Mouse (Mus musculus): ENCODE results near the gene Fpr3. TPM values are rescaled to one million over a fixed set of nuclear protein-coding genes. Genes with fewer than 3 reads are reported as not detected.
"Not testable (repeated sequence)": the region's sequence is repeated elsewhere in the genome, so short reads cannot be mapped to it uniquely, and the experiment has no call there.

The Fpr3 gene
- not detected in 2 replicates for polyA plus RNA-seq (2014; fragmentation: Nextera tagmentation; extraction: Ambion mirVana)

DNA sequence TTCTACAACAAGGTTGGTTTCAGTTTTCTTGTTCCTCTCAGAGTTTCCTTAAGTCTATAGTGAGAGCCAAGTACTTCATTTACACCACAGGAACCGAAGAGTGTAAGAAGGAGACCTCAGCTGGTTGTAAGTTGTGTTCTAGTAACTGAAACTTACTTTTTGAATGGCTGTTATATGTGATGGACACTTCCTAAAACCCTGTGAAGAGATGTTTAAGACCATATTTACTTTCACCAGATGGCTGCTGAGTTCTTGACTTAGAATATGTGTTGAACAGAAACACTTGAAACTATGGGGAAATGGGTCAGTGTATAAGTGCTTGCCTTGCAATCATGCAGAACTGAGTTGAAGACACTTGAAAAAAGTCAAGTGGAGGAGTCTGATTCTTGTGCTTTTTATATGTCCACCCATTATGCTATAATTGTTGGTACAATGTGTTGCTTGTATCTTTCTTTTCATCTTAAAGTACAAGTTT is at the start of gene Fpr3, which contains the start of gene Fpr2:
Gene Fpr3 (plus strand): TSS at position 79 of the 475 bp plus-strand sequence.
Gene Fpr2 (plus strand): TSS at position 51 of the 475 bp plus-strand sequence.
- H3K27ac ChIP-seq (ENCODE audit: low read depth, low read length) = no peak within 1 kb of the TSS
- no peak within 1 kb of the TSS for H3K4me3 ChIP-seq (ENCODE audit: low read depth, low read length)
- no peaks in the 10 kb centered on the region for H3K4me1 ChIP-seq (ENCODE audit: control insufficient read depth, insufficient read depth, low read length)
- H3K9ac ChIP-seq (ENCODE audit: low read length) = no peak within 1 kb of the TSS
- DNase-seq (ENCODE audit: low spot score) (no peak), ATAC-seq (ENCODE audit: insufficient read depth, low FRiP score, low TSS enrichment) (no peak)
- H3K9me3 ChIP-seq (ENCODE audit: control insufficient read depth, low read length) = no peaks in the 10 kb centered on the region
- H3K36me3 ChIP-seq (ENCODE audit: control insufficient read depth, insufficient read depth, low read length) = no peaks in the 10 kb centered on the region
- no peak within 1 kb of the TSS for H3K4me2 ChIP-seq (ENCODE audit: low read depth)
- WGBS = 70% methylated on average over 1 of the region's 1 CpGs
- H3K27me3 ChIP-seq (ENCODE audit: control insufficient read depth, insufficient read depth, low read length) = no peaks in the 10 kb centered on the region

DNA sequence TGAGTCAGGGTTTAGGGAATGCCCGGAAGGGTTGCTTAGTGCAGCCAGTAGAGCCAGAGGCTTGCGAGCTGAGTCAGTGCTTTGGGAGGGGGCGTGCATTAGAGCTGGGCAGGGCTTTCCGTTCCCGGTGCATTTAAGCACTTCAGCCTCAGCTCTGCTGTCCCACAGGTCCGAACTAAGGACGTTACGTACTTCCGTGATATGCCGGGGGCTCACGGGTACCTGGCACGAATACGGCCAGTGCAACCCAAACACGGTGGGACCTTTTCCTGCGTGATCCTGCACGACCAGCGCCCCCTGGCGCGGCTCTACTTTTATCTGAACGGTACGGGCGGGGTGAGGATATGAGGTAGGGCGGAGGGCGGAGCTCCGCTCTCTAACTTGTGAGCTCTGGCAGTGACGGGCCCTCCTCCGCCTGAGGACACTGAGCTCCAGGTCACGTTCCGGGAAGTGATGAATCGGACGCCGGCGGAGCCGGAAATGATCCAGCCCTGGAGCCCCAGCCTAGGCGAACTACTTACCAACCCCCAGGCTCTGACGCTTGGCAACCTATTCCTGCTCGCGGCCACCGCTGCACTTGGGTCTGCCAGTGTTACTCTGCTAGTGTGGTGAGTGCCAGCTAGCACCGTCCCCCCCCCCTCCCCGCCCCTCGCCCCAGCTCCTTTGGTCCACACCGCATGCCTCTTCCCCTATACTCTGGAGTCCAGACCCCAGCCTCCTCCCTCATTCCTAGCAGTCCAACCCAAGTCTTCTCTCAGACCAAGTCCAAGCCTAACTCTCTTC is 49.5 kb upstream of the Fpr3 start:
- ATAC-seq (ENCODE audit: insufficient read depth, low FRiP score, low TSS enrichment) = peak; percentile 92
- WGBS = 1% methylated on average over 43 of the region's 43 CpGs
- Histone ChIP-seq H3K4me2 (ENCODE audit: low read depth) (peak overlapping the region; percentile 48), H3K27me3 (ENCODE audit: control insufficient read depth, insufficient read depth, low read length) (no peaks in the 10 kb centered on the region), H3K4me3 (ENCODE audit: low read depth, low read length) (peak overlapping the region; percentile 30), H3K36me3 (ENCODE audit: control insufficient read depth, insufficient read depth, low read length) (peaks cover 10% of the 10 kb centered on the region), H3K27ac (ENCODE audit: low read depth, low read length) (peak overlapping the region; percentile 64; the same call in 1 of the 2 replicates), H3K9ac (ENCODE audit: low read length) (peak overlapping the region; percentile 42), H3K9me3 (ENCODE audit: control insufficient read depth, low read length) (no peaks in the 10 kb centered on the region), H3K4me1 (ENCODE audit: control insufficient read depth, insufficient read depth, low read length) (peaks cover 14% of the 10 kb centered on the region)
- DNase-seq (ENCODE audit: low spot score) = peak; percentile 91

DNA sequence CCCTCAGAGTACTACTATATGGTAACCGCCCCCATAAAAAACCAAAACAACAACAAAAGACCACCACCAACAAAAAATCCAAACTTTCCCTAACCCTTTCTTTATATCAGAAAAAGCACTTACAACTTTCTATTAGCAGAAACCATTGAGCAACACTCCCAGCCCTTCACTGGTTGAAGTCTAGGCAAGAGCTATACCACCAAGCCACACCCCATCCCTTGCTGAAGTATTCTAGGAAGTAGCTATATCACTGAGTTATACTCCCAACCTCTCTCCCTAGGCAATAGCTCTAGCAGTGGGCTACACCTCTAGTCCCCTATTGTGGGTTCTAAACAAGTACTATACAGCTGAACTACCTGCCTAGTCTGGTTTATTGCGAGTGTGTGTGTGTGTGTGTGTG is 48.4 kb upstream of the Fpr3 start:
- peaks cover 14% of the 10 kb centered on the region for H3K4me1 ChIP-seq (ENCODE audit: control insufficient read depth, insufficient read depth, low read length)
- H3K9me3 ChIP-seq (ENCODE audit: control insufficient read depth, low read length) = no peaks in the 10 kb centered on the region
- H3K36me3 ChIP-seq (ENCODE audit: control insufficient read depth, insufficient read depth, low read length) = peaks cover 10% of the 10 kb centered on the region
- H3K27ac ChIP-seq (ENCODE audit: low read depth, low read length) = no peak overlapping the region
- no peak for DNase-seq (ENCODE audit: low spot score)
- no peak overlapping the region for H3K4me2 ChIP-seq (ENCODE audit: low read depth)
- no peaks in the 10 kb centered on the region for H3K27me3 ChIP-seq (ENCODE audit: control insufficient read depth, insufficient read depth, low read length)
- no peak for ATAC-seq (ENCODE audit: insufficient read depth, low FRiP score, low TSS enrichment)
- no peak overlapping the region for H3K4me3 ChIP-seq (ENCODE audit: low read depth, low read length)
- 95% methylated on average over 2 of the region's 2 CpGs for WGBS
- H3K9ac ChIP-seq (ENCODE audit: low read length) = no peak overlapping the region

DNA sequence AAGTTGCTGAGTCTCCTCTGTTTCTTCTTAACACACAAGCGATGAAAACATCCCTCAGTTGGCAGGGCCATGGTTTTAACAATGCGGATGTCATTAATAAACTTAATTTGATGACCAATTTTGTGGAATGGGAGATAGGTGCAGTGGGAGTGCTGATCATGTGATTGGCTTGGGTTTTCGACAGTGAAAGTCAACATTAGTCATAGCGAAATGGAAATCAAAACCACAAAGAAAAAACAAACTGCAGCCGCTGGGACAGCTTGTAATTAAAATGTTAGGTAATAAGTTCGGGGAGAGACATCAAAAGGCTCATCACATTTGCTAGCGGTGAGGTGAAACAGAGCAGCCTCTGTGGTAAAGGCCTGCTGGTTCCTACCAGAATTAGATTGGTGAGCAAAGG is 46.9 kb upstream of the Fpr3 start:
- no peak overlapping the region for H3K9ac ChIP-seq (ENCODE audit: low read length)
- H3K27ac ChIP-seq (ENCODE audit: low read depth, low read length) = no peak overlapping the region
- no peak overlapping the region for H3K4me3 ChIP-seq (ENCODE audit: low read depth, low read length)
- WGBS = 96% methylated on average over 7 of the region's 7 CpGs
- H3K4me2 ChIP-seq (ENCODE audit: low read depth) = no peak overlapping the region
- H3K4me1 ChIP-seq (ENCODE audit: control insufficient read depth, insufficient read depth, low read length) = peaks cover 10% of the 10 kb centered on the region
- no peak for ATAC-seq (ENCODE audit: insufficient read depth, low FRiP score, low TSS enrichment)
- no peaks in the 10 kb centered on the region for H3K27me3 ChIP-seq (ENCODE audit: control insufficient read depth, insufficient read depth, low read length)
- peaks cover 10% of the 10 kb centered on the region for H3K36me3 ChIP-seq (ENCODE audit: control insufficient read depth, insufficient read depth, low read length)
- no peaks in the 10 kb centered on the region for H3K9me3 ChIP-seq (ENCODE audit: control insufficient read depth, low read length)
- no peak for DNase-seq (ENCODE audit: low spot score)

DNA sequence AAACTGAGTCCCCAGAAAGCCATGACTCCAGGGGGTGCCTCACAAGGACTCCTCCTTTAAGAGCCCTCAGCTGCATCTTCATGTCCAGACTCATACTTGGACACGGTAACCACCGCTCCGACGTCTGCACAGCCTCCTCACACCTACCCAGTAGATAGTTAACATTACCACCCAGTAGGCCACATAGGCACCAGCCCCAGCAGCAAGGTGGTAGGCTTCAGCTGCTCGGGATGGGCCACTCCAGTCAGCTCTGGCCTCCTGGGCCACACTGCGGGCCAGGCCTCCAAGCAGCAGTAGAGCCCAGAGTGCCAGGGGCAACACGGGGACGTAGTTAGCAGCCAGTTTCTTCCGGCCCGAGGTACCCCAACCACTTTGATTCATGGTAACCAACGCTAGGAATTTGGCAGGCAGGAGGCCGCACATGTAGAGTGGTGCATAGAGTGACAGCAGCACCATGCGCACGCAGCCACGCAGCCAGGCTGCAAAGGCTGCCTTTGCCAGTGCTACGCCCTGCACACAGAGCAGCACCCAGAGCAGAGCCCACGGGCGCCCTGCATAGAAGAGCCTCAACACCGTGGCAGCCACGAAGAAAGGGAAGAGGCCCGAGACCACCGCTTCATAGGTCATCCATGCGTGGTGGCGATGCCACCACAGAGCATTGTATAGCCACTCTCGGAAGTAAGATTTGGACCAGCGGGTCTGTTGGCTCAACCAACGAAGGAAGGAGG is 44.0 kb upstream of the Fpr3 start:
- peak; percentile 49; the same call in 1 of the 2 replicates for ATAC-seq (ENCODE audit: insufficient read depth, low FRiP score, low TSS enrichment)

DNA sequence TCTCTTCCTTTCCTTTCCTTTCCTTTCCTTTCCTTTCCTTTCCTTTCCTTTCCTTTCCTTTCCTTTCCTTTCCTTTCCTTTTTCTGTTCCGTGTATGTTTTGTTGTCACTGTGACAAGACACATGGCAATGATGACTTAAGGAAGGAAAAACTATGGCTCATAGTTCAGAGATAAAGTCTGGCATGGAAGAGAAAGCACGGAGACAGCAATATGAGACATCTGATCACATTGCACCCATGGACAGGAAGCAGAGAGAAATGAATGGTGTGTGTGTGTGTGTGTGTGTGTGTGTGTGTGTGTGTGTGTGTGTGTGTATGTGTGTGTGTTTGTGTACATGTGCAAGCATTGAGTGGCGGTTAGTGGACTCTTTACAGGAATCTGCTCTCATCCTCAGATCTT is 43.0 kb upstream of the Fpr3 start:
- H3K4me1 ChIP-seq (ENCODE audit: control insufficient read depth, insufficient read depth, low read length); H3K27ac ChIP-seq (ENCODE audit: low read depth, low read length); H3K27me3 ChIP-seq (ENCODE audit: control insufficient read depth, insufficient read depth, low read length); H3K9ac ChIP-seq (ENCODE audit: low read length); H3K4me3 ChIP-seq (ENCODE audit: low read depth, low read length); DNase-seq (ENCODE audit: low spot score); H3K4me2 ChIP-seq (ENCODE audit: low read depth); H3K9me3 ChIP-seq (ENCODE audit: control insufficient read depth, low read length); ATAC-seq (ENCODE audit: insufficient read depth, low FRiP score, low TSS enrichment); H3K36me3 ChIP-seq (ENCODE audit: control insufficient read depth, insufficient read depth, low read length): not testable (repeated sequence)
- 91% methylated on average over 3 of the region's 3 CpGs for WGBS

More for the DNA sequence above, 44.0 kb upstream of the Fpr3 start:
- Histone ChIP-seq H3K4me2 (ENCODE audit: low read depth) (no peak overlapping the region), H3K4me3 (ENCODE audit: low read depth, low read length) (no peak overlapping the region), H3K27ac (ENCODE audit: low read depth, low read length) (no peak overlapping the region), H3K36me3 (ENCODE audit: control insufficient read depth, insufficient read depth, low read length) (peaks cover 5% of the 10 kb centered on the region), H3K9me3 (ENCODE audit: control insufficient read depth, low read length) (no peaks in the 10 kb centered on the region), H3K4me1 (ENCODE audit: control insufficient read depth, insufficient read depth, low read length) (peaks cover 1% of the 10 kb centered on the region; the same call in 1 of the 2 replicates), H3K27me3 (ENCODE audit: control insufficient read depth, insufficient read depth, low read length) (no peaks in the 10 kb centered on the region), H3K9ac (ENCODE audit: low read length) (no peak overlapping the region)
- 77% methylated on average over 27 of the region's 27 CpGs for whole genome bisulfite sequencing
- no peak for DNase-seq (ENCODE audit: low spot score)

DNA sequence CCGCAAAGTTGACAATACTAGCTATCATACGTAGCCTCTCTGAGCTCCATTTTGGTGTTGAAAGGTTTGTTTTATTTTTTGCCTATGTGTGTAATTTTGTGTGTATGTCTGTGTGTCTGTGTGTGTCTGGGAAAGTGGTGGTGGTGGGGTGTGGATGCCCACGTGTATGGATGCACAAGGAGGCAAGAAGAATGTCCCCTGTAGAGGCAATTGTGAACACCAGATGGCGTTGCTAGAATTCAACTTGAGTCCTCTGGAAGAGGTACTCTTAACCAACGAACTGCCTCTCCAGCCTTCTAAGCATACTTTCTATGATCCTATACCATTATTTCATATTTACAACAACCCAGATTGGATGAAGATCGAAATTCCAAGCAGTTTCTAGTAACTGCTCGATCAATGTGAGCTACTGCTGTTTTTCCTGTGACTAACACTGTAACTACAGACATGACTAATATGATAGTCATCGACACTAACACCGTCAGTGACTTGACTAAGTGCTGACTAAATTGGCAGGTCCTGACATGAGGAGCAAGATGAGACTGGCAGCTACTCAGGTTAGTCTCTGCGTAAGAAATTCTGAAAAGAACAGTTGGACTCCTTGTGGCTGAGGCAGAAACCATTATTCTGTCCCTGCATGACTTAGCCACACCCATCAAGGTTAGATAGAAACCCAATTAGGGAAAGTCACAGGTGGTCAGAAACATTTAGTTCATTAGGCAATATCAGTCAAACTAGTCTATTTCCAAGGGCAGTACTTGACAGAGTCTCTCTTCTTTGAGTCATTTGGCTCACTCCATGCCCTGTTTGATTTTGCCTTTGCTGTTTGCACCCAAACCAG is 42.2 kb upstream of the Fpr3 start:
- Histone ChIP-seq H3K9ac (ENCODE audit: low read length) (no peak overlapping the region), H3K9me3 (ENCODE audit: control insufficient read depth, low read length) (no peaks in the 10 kb centered on the region), H3K4me2 (ENCODE audit: low read depth) (no peak overlapping the region), H3K4me3 (ENCODE audit: low read depth, low read length) (no peak overlapping the region), H3K4me1 (ENCODE audit: control insufficient read depth, insufficient read depth, low read length) (no peaks in the 10 kb centered on the region), H3K27ac (ENCODE audit: low read depth, low read length) (no peak overlapping the region), H3K27me3 (ENCODE audit: control insufficient read depth, insufficient read depth, low read length) (peaks cover 8% of the 10 kb centered on the region; the same call in 1 of the 2 replicates), H3K36me3 (ENCODE audit: control insufficient read depth, insufficient read depth, low read length) (no peaks in the 10 kb centered on the region; the same call in none of the 2 replicates)
- WGBS = 73% methylated on average over 10 of the region's 10 CpGs
- no peak for ATAC-seq (ENCODE audit: insufficient read depth, low FRiP score, low TSS enrichment)
- no peak for DNase-seq (ENCODE audit: low spot score)

DNA sequence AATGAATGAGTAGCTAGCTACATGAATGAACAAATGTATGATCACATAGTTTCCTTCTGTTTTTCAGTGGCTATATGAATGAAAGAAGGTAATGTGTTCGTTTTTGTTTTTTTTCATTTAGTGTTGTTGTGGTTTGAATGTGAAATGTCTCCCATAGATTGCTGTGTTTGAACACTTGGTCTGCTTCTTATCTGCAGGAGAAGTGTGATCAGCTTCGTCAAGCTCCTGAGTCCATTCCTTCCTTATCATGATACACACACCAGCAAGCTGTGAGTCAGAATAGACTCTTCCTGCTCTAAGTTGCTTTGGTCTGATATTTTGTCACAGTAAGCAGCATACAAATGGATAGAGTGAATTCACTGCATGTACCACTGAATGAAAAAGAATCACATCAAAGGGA is 38.7 kb upstream of the Fpr3 start:
- WGBS = 76% methylated on average over 2 of the region's 2 CpGs
- Histone ChIP-seq H3K4me2 (ENCODE audit: low read depth) (no peak overlapping the region), H3K36me3 (ENCODE audit: control insufficient read depth, insufficient read depth, low read length) (no peaks in the 10 kb centered on the region), H3K9ac (ENCODE audit: low read length) (no peak overlapping the region), H3K27ac (ENCODE audit: low read depth, low read length) (no peak overlapping the region), H3K9me3 (ENCODE audit: control insufficient read depth, low read length) (no peaks in the 10 kb centered on the region), H3K4me3 (ENCODE audit: low read depth, low read length) (no peak overlapping the region), H3K27me3 (ENCODE audit: control insufficient read depth, insufficient read depth, low read length) (peaks cover 8% of the 10 kb centered on the region; the same call in 1 of the 2 replicates), H3K4me1 (ENCODE audit: control insufficient read depth, insufficient read depth, low read length) (no peaks in the 10 kb centered on the region)
- ATAC-seq (ENCODE audit: insufficient read depth, low FRiP score, low TSS enrichment) (no peak), DNase-seq (ENCODE audit: low spot score) (no peak)
